Mouse (Mus musculus) liver, postnatal 0 days (tissue): ENCODE measurements around the gene Carmil3. TPM values are rescaled to one million over a fixed set of nuclear protein-coding genes. Genes with fewer than 3 reads are reported as not detected.

ENCODE experiments used
- ATAC-seq: fragments of 200-750 bp; cut with Nextera tagmentation; 2 replicates; pipeline ENCODE4 v1.8.0; 2017; ENCODE audit warnings: mild to moderate bottlenecking, moderate library complexity
- DNase-seq: peaks from one replicate; pipeline ENCODE4 v3.0.0-alpha.2; 2016
- H3K27ac ChIP-seq: fragments of 300-500 bp; sonication (generic); 2 replicates; pipeline ENCODE4 v1.5.1; 2014; ENCODE audit warnings: antibody characterized with exemption, moderate library complexity, mild to moderate bottlenecking, low read depth
- H3K27me3 ChIP-seq: fragments of 300-500 bp; sonication (generic); 2 replicates; pipeline ENCODE4 v1.6.1; 2014; ENCODE audit warnings: low read length, control low read depth, mixed read lengths; ENCODE audit not compliant: insufficient read depth
- H3K36me3 ChIP-seq: fragments of 300-500 bp; sonication (generic); replicated peaks from 2 replicates; pipeline ENCODE4 v1.6.1; 2014; ENCODE audit warnings: mild to moderate bottlenecking, control low read depth, low read length, moderate library complexity, mixed read lengths; ENCODE audit not compliant: insufficient read depth
- H3K4me1 ChIP-seq: fragments of 300-500 bp; sonication (generic); 2 replicates; pipeline ENCODE4 v1.6.1; 2014; ENCODE audit warnings: antibody characterized with exemption, mild to moderate bottlenecking, control low read depth; ENCODE audit not compliant: insufficient read depth
- H3K4me2 ChIP-seq: fragments of 300-500 bp; sonication (generic); 2 replicates; pipeline ENCODE4 v1.6.1; 2014; ENCODE audit warnings: low read depth, mild to moderate bottlenecking, low read length, moderate library complexity, mixed read lengths
- H3K4me3 ChIP-seq: fragments of 300-500 bp; sonication (generic); 2 replicates; pipeline ENCODE4 v1.5.1; 2014; ENCODE audit warnings: low read depth, low read length
- H3K9ac ChIP-seq: fragments of 300-500 bp; sonication (generic); replicated peaks from 2 replicates; pipeline ENCODE4 v1.6.1; 2014; ENCODE audit warnings: mild to moderate bottlenecking, moderate library complexity
- H3K9me3 ChIP-seq: fragments of 300-500 bp; sonication (generic); 2 replicates; pipeline ENCODE4 v1.6.1; 2016; ENCODE audit warnings: mild to moderate bottlenecking, control low read depth, low read length, mixed read lengths
- CTCF ChIP-seq: sonication (generic); IDR thresholded peaks from 2 replicates; pipeline ENCODE4 v1.5.1; 2016; ENCODE audit warnings: antibody characterized with exemption, low read depth
- EP300 ChIP-seq: IDR thresholded peaks from 2 replicates; pipeline ENCODE4 v1.6.1; 2016; ENCODE audit warnings: antibody characterized with exemption, low read depth, mild to moderate bottlenecking
- WGBS: fragments of 180-500 bp; shearing (Covaris S2); extraction: QIAGEN DNeasy Blood & Tissue Kit; methylation state at CpG from one replicate; pipeline ENCODE4 v1.1.7; 2014; ENCODE audit not compliant: insufficient replicate concordance; 5-methylcytosine and 5-hydroxymethylcytosine counted together
- polyA plus RNA-seq: library from polyadenylated mRNA; unstranded; fragments of >200 nt; fragmentation: Nextera tagmentation; extraction: Ambion mirVana; gene quantifications from 2 replicates; pipeline ENCODE4 v1.2.1, GENCODE M21; 2015

Gene Carmil3
- polyA plus RNA-seq, 1 experiment from 2014 or later, result 0.08 TPM

DNA sequence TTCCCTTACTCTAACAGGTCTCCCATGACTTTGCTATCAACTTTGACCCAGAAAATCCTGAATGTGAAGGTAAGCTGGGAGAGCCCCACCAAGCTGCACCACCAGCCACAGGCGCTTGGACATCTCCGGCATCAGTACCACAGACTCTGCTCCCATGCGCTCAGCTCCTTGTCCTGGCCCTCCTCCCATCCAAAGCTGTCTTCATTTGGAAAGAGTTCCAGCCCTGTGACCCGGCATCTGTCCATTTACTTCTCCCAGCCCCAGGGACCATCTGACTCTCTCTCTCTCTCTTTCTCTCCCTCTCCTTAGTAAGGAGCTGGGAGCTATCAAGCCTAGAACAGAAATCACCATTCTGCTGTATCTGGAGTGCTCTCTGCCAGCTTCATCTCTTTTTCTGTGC is 25.4 kb downstream of the Carmil3 start:
- Histone ChIP-seq H3K27me3 (peaks cover 28% of the 10 kb centered on the region), H3K9me3 (no peaks in the 10 kb centered on the region), H3K4me2 (no peak overlapping the region), H3K4me3 (no peak overlapping the region), H3K4me1 (peaks cover 6% of the 10 kb centered on the region), H3K36me3 (no peaks in the 10 kb centered on the region), H3K9ac (no peak overlapping the region), H3K27ac (no peak overlapping the region)
- DNase-seq (no peak), ATAC-seq (no peak)
- TF ChIP-seq CTCF (no peak), EP300 (no peak)
- WGBS, result 92% methylated on average over 4 of the region's 4 CpGs

DNA sequence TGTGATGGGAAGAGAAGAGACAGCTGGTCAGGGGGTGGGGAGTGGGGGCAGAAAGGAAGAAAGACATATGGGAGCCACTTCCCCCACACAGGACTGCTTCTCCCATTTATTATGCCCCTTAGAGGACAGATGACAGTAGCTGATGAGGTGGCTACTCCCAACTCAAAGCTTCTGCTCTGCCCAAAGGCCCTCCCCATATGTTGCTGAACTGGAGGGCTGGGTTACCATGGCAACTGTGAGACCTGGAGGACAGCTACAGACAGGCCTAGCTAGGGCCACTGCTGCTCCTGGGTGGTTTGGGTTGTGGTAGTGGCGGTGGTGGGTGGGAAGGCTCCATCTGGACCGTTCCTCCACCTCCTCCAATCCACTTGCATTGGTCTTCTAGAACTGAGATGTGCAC is 28.4 kb downstream of the Carmil3 start:
- Histone ChIP-seq H3K27me3 (peaks cover 40% of the 10 kb centered on the region), H3K9me3 (no peaks in the 10 kb centered on the region), H3K4me1 (peaks cover 7% of the 10 kb centered on the region), H3K36me3 (no peaks in the 10 kb centered on the region), H3K4me2 (no peak overlapping the region), H3K27ac (no peak overlapping the region), H3K4me3 (no peak overlapping the region), H3K9ac (no peak overlapping the region)
- ATAC-seq (no peak), DNase-seq (no peak)
- TF ChIP-seq CTCF, result no peak
- WGBS, result 62% methylated on average over 2 of the region's 2 CpGs

DNA sequence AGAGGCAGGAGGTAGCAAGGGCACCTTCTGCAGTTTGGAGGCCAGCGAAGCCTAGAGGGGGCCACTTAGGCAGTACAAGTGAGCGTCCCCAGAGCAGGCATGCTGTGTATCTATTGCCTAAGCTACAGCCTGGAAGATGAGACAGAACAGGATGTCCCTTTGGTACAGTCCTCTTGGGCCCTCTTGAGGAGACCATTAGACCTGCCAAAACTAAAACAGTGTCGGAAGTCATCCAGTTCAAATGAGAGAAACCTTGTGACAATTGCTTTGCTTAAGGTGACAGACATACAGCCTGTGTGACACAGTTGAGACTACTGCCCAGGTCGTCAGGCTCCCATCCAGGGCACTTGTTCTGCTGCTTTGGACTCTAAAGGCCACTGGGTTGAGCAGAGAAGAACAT is 29.2 kb downstream of the Carmil3 start:
- H3K36me3 ChIP-seq, result no peaks in the 10 kb centered on the region
- peaks cover 46% of the 10 kb centered on the region for H3K27me3 ChIP-seq
- H3K9me3 ChIP-seq, result no peaks in the 10 kb centered on the region
- H3K9ac ChIP-seq, result no peak overlapping the region
- peaks cover 7% of the 10 kb centered on the region for H3K4me1 ChIP-seq
- 48% methylated on average over 4 of the region's 4 CpGs for WGBS
- TF ChIP-seq CTCF, result 0 out of 2 replicates have a peak, but pooled peaks have one; percentile 5
- TF ChIP-seq EP300, result no peak
- no peak overlapping the region for H3K4me3 ChIP-seq
- ATAC-seq (no peak), DNase-seq (no peak)
- H3K4me2 ChIP-seq, result no peak overlapping the region
- no peak overlapping the region for H3K27ac ChIP-seq

DNA sequence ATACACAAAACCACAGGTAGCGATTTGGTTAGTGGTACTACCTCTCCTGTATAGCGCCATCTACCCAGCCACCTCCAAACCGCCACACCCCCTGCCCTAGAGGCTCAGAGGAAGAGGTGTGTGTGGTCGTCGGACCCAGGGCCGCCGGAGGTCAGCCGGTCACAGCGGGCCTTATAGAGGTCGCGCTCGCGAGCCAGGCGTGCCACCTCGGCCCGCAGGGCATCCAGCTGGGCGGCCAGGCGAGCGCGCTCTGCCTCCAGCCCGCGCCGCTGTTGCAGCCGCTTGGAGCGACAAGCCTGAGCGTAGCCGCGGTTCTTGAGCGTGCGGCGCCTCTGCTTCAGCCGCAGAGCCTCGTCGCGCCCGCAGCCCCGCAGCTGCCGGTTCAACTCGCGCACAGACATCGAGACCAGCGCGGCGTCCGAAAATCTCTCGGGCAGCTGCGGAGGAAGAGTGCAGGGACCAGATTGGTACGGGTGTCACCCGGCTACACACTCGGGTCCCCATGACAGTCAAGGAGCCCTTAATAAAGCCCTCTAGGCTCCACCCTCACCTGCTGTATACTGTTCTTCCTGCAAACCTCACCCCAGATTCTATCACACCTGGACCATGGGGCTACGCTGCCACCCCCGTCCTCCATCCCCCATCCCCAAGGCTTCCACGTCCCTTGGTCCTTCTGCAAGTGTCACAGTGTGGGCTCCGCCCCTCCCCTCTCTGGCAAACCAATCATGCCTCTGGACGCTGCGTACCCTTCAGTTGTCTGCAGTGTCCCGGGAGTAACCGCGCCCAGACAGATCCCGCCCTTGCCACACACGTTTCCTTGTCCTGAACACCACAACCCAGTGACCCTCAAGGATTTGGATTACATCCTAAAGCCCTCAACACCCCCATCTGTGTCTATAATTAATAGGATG is 30.3 kb downstream of the Carmil3 start:
- DNase-seq (no peak), ATAC-seq (no peak)
- Histone ChIP-seq H3K4me2 (peak overlapping the region; percentile 69), H3K4me3 (peak overlapping the region; percentile 41), H3K9me3 (no peaks in the 10 kb centered on the region), H3K4me1 (peaks cover 7% of the 10 kb centered on the region), H3K27me3 (peaks cover 48% of the 10 kb centered on the region), H3K27ac (no peak overlapping the region), H3K36me3 (no peaks in the 10 kb centered on the region), H3K9ac (no peak overlapping the region; the same call in 1 of the 2 replicates)
- 1% methylated on average over 61 of the region's 61 CpGs for WGBS
- TF ChIP-seq CTCF (no peak), EP300 (no peak)

DNA sequence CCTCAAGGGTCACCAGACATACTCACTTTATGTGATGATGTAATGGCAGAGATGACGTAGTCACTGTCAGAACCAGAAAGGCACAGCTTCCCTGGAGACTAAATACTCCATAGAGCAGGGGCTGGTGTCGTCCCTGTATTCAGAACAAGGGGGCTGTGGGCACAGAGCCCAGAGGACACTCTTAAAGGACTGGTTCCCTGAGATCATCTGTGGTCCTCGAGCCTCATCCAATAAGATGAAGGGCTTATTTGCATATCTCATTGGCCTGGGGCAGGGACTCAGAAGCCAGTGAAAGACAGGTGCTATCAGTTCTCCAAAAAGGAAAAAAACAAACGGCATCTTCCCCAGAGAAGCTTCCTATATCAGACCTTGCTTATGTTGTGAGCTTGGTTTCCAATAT is 33.6 kb downstream of the Carmil3 start:
- peaks cover 7% of the 10 kb centered on the region for H3K4me1 ChIP-seq
- no peaks in the 10 kb centered on the region for H3K36me3 ChIP-seq
- H3K4me2 ChIP-seq, result no peak overlapping the region
- TF ChIP-seq EP300, result no peak
- TF ChIP-seq CTCF, result no peak
- H3K9ac ChIP-seq, result no peak overlapping the region
- peaks cover 44% of the 10 kb centered on the region for H3K27me3 ChIP-seq
- ATAC-seq (no peak), DNase-seq (no peak)
- no peak overlapping the region for H3K27ac ChIP-seq
- H3K4me3 ChIP-seq, result no peak overlapping the region
- WGBS, result 40% methylated on average over 4 of the region's 4 CpGs
- H3K9me3 ChIP-seq, result no peaks in the 10 kb centered on the region

DNA sequence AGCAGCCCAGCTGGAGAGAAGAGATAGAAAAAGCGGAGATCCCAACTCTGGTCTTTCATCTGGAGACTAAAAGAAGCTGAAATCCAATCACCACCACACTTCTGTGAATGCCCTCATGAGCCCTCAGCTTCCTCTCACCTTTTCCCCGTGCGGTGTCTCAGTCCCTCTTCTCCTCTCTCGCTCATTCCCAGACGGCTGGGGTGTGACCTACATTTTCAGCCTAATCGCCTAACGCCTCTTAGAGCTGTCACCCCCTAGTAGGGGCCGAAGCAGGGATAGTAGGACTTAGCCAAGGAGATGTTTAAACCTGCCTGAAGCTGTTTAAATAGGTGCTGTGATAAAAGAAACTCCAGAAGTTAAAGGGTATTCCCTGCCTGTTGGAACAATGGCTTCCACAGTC is 34.3 kb downstream of the Carmil3 start, which contains the start of gene Nrl:
Gene Nrl (minus strand): TSS at position 197 of the 400 bp plus-strand sequence.
- H3K27ac ChIP-seq, result no peak within 1 kb of the TSS
- no peak within 1 kb of the TSS for H3K4me3 ChIP-seq
- TF ChIP-seq CTCF (no peak), EP300 (no peak)
- 24% methylated on average over 8 of the region's 8 CpGs for WGBS
- peaks cover 42% of the 10 kb centered on the region for H3K27me3 ChIP-seq
- no peak within 1 kb of the TSS for H3K4me2 ChIP-seq
- H3K9ac ChIP-seq, result no peak within 1 kb of the TSS
- H3K36me3 ChIP-seq, result no peaks in the 10 kb centered on the region
- ATAC-seq, result no peak
- H3K4me1 ChIP-seq, result peaks cover 7% of the 10 kb centered on the region
- H3K9me3 ChIP-seq, result no peaks in the 10 kb centered on the region
- no peak for DNase-seq
